Mouse (Mus musculus): ENCODE results near the gene Nt5dc3. TPM values are rescaled to one million over a fixed set of nuclear protein-coding genes. Genes with fewer than 3 reads are reported as not detected.

Nt5dc3 gene
- 49.2 and 51.5 TPM in 2 replicates for polyA plus RNA-seq (2012; rRNA removed)

DNA sequence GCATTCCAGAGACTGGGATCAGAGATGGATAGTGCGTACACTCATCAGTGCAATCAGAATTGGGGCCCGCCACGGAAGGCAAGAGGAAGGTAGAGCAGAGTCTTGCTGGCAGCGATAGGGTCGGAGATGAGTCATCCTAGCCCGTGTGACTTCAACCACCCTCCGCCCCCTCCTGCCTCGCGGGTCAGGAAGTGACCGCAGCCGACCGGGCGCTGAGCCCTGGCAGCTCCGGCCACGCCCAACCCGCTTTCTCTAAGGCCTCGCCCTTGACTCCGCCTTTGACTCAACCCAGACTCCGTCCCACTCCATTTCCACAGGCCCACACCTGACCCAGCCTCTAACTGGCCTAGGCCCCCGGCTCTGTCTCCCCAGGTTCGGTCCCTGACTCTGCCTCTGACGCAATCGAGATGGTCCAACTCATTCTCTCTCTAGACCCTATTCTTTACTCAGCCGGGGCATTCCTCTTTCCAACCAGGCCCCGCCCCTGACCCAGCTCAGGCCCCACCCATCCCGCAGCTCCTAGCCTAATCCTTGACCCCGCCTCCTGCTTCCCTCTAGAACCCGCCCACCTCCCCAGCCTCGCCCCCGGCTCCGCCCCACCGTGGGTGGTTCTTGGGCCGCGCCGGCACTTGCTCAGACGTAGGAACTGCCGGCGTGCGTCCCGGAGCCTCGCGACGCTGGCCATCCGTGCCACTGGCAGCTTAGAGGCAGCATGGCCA is at the start of gene Nt5dc3:
Gene Nt5dc3, plus strand, starts transcription at position 608 of the 719 bp plus-strand sequence.

DNA sequence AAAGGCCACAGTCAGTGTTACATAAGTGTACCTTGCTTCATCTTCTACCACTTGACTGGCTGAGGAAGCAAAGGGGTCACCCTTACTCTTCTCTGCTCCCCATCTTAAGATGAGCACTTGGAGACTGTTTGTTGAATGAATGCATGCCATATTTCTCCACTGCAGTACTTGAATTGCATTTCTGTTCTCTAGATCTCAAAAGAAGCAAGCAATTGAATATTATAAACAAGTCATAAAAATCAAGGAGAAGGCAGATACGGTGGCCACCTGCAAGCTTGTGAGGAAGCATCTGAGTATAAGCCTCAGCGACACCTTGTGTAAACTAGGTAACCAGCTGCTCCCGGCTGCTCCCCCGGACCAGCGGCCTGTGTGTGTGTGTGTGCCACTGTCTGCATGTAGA is 15.1 kb upstream of the Nt5dc3 start, which contains the start of gene Gm49358:
Gene Gm49358, plus strand, starts transcription at position 301 of the 400 bp plus-strand sequence.

Other genes starting within 250 kb of the Nt5dc3 start
- gene Hsp90b1, start 73.5 kb upstream of the Nt5dc3 start, polyA plus RNA-seq (2012; rRNA removed) = 182 and 197 TPM in 2 replicates
- 2.2 and 2.7 TPM in 2 replicates for gene Ttc41, start 73.2 kb upstream of the Nt5dc3 start, polyA plus RNA-seq (2012; rRNA removed)
- gene Gm49358, start 15.0 kb upstream of the Nt5dc3 start, polyA plus RNA-seq (2012; rRNA removed) = 0.47 TPM in 1 of 2 replicates, not detected in the other
- 0.21 and 0.40 TPM in 2 replicates for gene Stab2, start 229.0 kb downstream of the Nt5dc3 start, polyA plus RNA-seq (2012; rRNA removed)

Measured in central nervous system, embryonic 18 days (tissue).